Mouse (Mus musculus) MEL (cell line): ENCODE data around the gene Atp5e.

Source experiments
- CTCF ChIP-seq, 3 experiments: IDR thresholded peaks in 2 of 3; conservative IDR thresholded peaks in 1 of 3; 2 replicates each; pipeline ENCODE4 v1.5.1; 2011 to 2012; ENCODE audit warnings: low read length in 3 of 3, low read depth in 2 of 3, mild to moderate bottlenecking in 2 of 3, improper control_type of control experiment in 1 of 3, inconsistent platforms in 1 of 3, mixed read lengths in 1 of 3, moderate library complexity in 1 of 3; ENCODE audit not compliant: control insufficient read depth in 1 of 3, insufficient read depth in 1 of 3, poor library complexity in 1 of 3, severe bottlenecking in 1 of 3
- EP300 ChIP-seq, 2 experiments: IDR thresholded peaks; 2 replicates each; pipeline ENCODE4 v1.6.1; 2011; ENCODE audit warnings: improper control_type of control experiment in 2 of 2, low read length in 2 of 2, low read depth in 1 of 2, mild to moderate bottlenecking in 1 of 2
- USF2 ChIP-seq, 2 experiments: IDR thresholded peaks; 2 replicates each; pipeline ENCODE4 v1.6.1; 2011 to 2012; ENCODE audit warnings: improper control_type of control experiment in 2 of 2, low read length in 2 of 2, borderline replicate concordance in 1 of 2, inconsistent platforms in 1 of 2, low read depth in 1 of 2, mild to moderate bottlenecking in 1 of 2; ENCODE audit not compliant: insufficient read depth in 1 of 2

DNA sequence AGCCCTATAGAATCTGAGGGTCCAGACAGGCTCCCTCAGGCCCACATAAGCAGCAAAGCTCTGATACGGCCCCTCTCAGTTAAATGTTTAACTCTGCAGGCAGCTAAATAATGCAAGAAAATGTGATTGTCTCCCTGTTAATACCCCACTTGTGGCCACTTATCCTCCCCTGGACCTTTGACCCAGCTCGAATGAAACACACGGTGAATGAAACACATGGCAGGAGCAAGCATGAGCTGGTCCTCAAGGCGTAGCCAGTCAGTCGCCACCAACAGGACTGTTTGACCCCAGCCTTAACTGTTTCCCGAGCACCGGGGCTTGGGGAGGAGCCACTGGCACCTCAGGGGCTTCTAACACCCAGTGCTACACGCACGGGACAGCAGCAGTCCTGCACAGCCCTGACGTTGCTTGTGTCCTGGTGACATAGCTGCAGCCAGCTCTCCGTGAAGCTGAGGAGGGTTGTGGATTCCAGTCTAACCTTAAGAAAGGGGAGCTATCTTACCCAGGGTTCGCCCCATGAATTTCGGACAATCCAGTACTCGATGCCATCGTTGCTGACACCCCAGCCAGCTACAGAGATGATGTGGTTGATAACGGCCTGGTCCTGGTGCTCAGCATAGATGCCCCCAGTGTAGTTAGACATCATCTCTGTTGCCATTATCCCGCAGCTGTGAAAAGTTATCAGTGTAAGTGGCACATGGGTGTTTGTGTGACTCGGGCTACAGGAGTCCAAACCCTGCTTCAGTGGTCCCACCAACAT, 35.6 kb downstream of the Atp5e start:
- TF ChIP-seq USF2 (IDR thresholded peaks at IDR 0.05; ENCODE audit: borderline replicate concordance in 1 of 2, insufficient read depth in 1 of 2, low read depth in 1 of 2, low read length in 2 of 2), result no peak
- no peak for TF ChIP-seq CTCF (IDR thresholded peaks at IDR 0.05 in 2 of 3, conservative IDR thresholded peaks at IDR 0.05 in 1 of 3; ENCODE audit: control insufficient read depth in 1 of 3, insufficient read depth in 1 of 3, low read depth in 2 of 3, low read length in 3 of 3, poor library complexity in 1 of 3, severe bottlenecking in 1 of 3)
- no peak for TF ChIP-seq EP300 (IDR thresholded peaks at IDR 0.05; ENCODE audit: low read depth in 1 of 2, low read length in 2 of 2)
